Mouse (Mus musculus) liver, embryonic 15.5 days (tissue): ENCODE data around the gene Akp3. TPM values are rescaled to one million over a fixed set of nuclear protein-coding genes. Genes with fewer than 3 reads are reported as not detected.

Source experiments
- ATAC-seq: fragments of 200-750 bp; cut with Nextera tagmentation; 2 replicates; pipeline ENCODE4 v1.8.0; 2017; ENCODE audit warnings: moderate number of reproducible peaks, mild to moderate bottlenecking, moderate library complexity; ENCODE audit not compliant: insufficient read depth
- H3K27ac ChIP-seq: fragments of 300-500 bp; sonication (generic); replicated peaks from 2 replicates; pipeline ENCODE4 v1.5.1; 2015; ENCODE audit warnings: mild to moderate bottlenecking, inconsistent platforms
- H3K27me3 ChIP-seq: fragments of 300-500 bp; sonication (generic); 2 replicates; pipeline ENCODE4 v1.6.1; 2015; ENCODE audit warnings: mild to moderate bottlenecking, inconsistent platforms
- H3K36me3 ChIP-seq: fragments of 300-500 bp; sonication (generic); replicated peaks from 2 replicates; pipeline ENCODE4 v1.6.1; 2015; ENCODE audit warnings: moderate library complexity, mild to moderate bottlenecking, inconsistent platforms
- H3K4me1 ChIP-seq: fragments of 300-500 bp; sonication (generic); replicated peaks from 2 replicates; pipeline ENCODE4 v1.6.1; 2015; ENCODE audit warnings: inconsistent platforms
- H3K4me2 ChIP-seq: fragments of 300-500 bp; sonication (generic); 2 replicates; pipeline ENCODE4 v1.6.1; 2015; ENCODE audit warnings: moderate library complexity, mild to moderate bottlenecking, inconsistent platforms
- H3K4me3 ChIP-seq: fragments of 300-500 bp; sonication (generic); replicated peaks from 2 replicates; pipeline ENCODE4 v1.5.1; 2015; ENCODE audit warnings: mild to moderate bottlenecking, inconsistent platforms
- H3K9ac ChIP-seq: fragments of 300-500 bp; sonication (generic); 2 replicates; pipeline ENCODE4 v1.6.1; 2015; ENCODE audit warnings: moderate library complexity, mild to moderate bottlenecking, inconsistent platforms
- H3K9me3 ChIP-seq: fragments of 300-500 bp; sonication (generic); replicated peaks from 2 replicates; pipeline ENCODE4 v1.6.1; 2016; ENCODE audit warnings: inconsistent platforms
- WGBS: fragments of 180-500 bp; shearing (Covaris S2); methylation state at CpG from one replicate; pipeline ENCODE4 v1.1.7; 2015; ENCODE audit warnings: mixed read lengths; ENCODE audit not compliant: insufficient replicate concordance; 5-methylcytosine and 5-hydroxymethylcytosine counted together
- polyA plus RNA-seq: library from polyadenylated mRNA; unstranded; fragments of >200 nt; fragmentation: Nextera tagmentation; extraction: Ambion mirVana; gene quantifications from 2 replicates; pipeline ENCODE4 v1.2.1, GENCODE M21; 2015

Gene Akp3
- polyA plus RNA-seq, 1 experiment from 2014 or later: not detected

DNA sequence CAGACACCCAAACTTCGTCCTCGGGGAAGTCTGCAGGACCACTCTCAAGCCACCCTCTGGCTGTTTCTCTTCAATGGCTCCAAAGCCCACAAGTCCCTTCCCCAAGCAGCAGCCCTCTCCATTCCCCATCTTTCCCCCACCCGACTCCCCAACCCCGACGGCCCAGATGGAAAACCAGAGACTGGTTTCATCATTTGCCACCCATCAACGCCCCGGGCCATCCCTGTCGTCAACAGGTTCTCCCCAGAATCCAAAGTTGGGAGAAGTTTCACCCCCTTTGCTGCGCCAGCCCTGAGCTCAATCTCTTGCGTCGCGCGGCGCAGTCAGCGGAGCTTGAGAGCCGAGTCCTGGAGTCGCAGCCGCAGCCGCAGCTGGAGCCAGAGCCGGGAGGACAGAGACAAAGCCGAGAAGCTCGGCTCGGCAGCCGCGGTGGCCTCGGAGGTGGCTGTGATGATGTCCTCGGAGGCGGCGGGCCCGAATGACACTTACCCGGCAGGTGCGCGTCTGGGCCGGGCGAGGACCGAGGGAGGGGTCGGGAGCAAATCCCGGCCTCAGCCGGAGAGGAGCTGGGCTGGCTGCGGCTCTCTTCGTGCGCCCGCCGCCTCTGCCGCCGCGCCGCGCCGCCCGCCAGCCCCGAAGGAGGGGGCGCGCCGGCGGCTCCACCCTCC is 30.9 kb downstream of the Akp3 start:
- WGBS: 1% methylated on average over 56 of the region's 56 CpGs
- Histone ChIP-seq H3K9ac (no peak overlapping the region), H3K4me3 (no peak overlapping the region), H3K4me2 (no peak overlapping the region; the same call in 1 of the 2 replicates), H3K27me3 (peaks cover 87% of the 10 kb centered on the region), H3K36me3 (no peaks in the 10 kb centered on the region), H3K9me3 (no peaks in the 10 kb centered on the region), H3K4me1 (no peaks in the 10 kb centered on the region; the same call in 1 of the 2 replicates), H3K27ac (no peak overlapping the region)
- no peak for ATAC-seq

DNA sequence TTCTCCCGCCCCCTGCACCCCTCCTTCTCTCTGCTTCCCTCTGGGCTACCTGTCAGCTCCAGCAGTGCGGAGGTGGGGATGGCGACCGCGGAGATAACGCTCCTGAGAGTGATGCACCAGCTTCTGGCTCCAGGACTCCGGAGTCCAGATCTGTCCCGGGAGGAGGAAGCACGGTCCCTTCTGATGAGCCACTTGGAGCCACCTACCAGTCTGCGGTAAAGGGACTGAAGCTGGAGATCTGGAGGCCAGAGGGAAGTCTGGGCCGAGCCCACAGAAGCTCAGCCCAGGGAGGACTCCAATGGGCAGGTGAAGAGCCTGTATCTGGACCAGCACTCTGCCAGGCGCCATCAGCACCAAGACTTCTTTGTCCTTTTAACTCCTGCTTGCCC is 31.4 kb downstream of the Akp3 start, which contains the start of gene Ecel1:
Gene Ecel1, minus strand, starts transcription at position 323 of the 389 bp plus-strand sequence.
- Histone ChIP-seq H3K27ac (no peak within 1 kb of the TSS), H3K4me3 (no peak within 1 kb of the TSS), H3K4me1 (no peaks in the 10 kb centered on the region; the same call in 1 of the 2 replicates), H3K9ac (no peak within 1 kb of the TSS), H3K36me3 (no peaks in the 10 kb centered on the region), H3K4me2 (no peak within 1 kb of the TSS; the same call in 1 of the 2 replicates), H3K27me3 (peaks cover 86% of the 10 kb centered on the region), H3K9me3 (no peaks in the 10 kb centered on the region)
- WGBS: 2% methylated on average over 11 of the region's 12 CpGs
- ATAC-seq: no peak

DNA sequence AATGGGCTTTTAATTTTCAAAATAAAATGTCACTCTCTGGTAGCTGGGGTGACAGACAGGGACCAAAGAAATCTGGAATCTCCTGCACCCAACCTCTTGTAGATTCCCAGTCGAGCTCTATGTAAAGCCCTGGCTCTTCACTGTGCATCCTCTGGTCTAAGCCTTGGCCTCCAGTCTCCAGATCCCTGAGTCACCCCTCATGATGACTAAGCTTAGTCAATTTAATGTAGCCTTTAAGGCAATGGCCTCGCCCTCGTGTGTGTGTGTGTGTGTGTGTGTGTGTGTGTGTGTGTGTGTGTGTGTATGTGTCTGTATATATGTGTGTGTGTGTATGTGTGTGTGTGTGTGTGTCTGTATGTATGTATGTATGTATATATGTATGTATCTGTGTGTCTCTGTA is 34.6 kb downstream of the Akp3 start:
- H3K4me1 ChIP-seq: no peaks in the 10 kb centered on the region
- H3K27me3 ChIP-seq: peaks cover 74% of the 10 kb centered on the region
- ATAC-seq: no peak
- H3K9ac ChIP-seq: no peak overlapping the region
- no peak overlapping the region for H3K4me2 ChIP-seq
- WGBS: 44% methylated on average over 3 of the region's 3 CpGs
- no peak overlapping the region for H3K4me3 ChIP-seq
- H3K27ac ChIP-seq: no peak overlapping the region
- no peaks in the 10 kb centered on the region for H3K36me3 ChIP-seq
- H3K9me3 ChIP-seq: no peaks in the 10 kb centered on the region

DNA sequence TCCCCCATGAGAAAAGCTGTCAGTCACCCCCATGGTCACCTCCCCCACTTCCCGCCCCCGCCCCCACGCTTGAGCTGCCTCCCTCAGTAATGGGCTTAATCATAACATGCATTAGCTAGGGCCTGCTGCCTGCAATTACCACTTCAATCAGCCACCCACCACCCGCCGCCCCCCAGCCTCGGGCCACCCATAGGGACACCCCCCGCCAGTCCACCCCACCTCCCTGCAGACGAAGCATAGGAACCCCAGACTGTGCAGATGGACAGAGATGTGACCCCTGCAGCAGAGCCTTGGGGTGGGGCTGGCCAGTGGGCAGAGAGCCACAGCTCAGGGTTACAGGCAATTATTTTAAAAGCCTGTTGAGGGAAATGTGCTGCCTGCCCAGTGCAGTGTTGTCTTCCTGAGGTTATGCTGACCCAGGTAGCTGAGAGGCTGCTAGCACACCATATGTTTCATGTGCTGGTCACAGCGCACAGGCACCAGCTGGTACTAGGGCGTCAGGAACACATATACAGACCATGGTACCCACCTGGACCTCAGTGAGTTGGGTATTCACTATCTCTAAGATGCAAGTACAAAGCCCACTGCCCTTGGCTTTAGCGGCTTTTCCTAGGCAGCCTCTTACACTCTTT is 39.5 kb downstream of the Akp3 start:
- no peak overlapping the region for H3K9ac ChIP-seq
- H3K27me3 ChIP-seq: peaks cover 63% of the 10 kb centered on the region
- H3K9me3 ChIP-seq: no peaks in the 10 kb centered on the region
- ATAC-seq: no peak
- H3K4me2 ChIP-seq: no peak overlapping the region
- WGBS: 23% methylated on average over 11 of the region's 11 CpGs
- H3K27ac ChIP-seq: no peak overlapping the region
- H3K4me1 ChIP-seq: no peaks in the 10 kb centered on the region
- no peaks in the 10 kb centered on the region for H3K36me3 ChIP-seq
- no peak overlapping the region for H3K4me3 ChIP-seq

DNA sequence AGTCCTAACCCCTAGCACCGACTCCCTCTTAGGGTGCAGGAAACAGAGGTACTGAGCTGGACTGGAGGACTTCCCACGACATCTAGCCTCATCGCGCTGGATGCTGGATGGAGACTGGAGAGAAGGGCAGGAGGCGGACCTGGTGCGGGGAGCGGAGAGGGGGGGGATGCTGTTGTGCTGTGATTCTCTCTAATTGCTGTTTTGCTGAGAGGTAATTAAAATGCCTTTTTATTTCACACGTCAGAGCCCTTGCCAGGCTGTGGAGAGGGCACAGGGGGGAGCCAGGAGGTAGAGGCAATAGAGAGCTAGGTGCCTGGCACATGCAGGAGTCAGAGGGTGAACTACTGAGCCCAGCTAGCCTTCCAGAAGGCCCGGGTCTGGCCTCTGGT is 40.0 kb downstream of the Akp3 start:
- no peaks in the 10 kb centered on the region for H3K4me1 ChIP-seq
- no peak overlapping the region for H3K4me3 ChIP-seq
- H3K9ac ChIP-seq: no peak overlapping the region
- no peak for ATAC-seq
- H3K4me2 ChIP-seq: no peak overlapping the region
- H3K36me3 ChIP-seq: no peaks in the 10 kb centered on the region
- no peaks in the 10 kb centered on the region for H3K9me3 ChIP-seq
- WGBS: 41% methylated on average over 9 of the region's 9 CpGs
- H3K27ac ChIP-seq: no peak overlapping the region
- peaks cover 68% of the 10 kb centered on the region for H3K27me3 ChIP-seq

DNA sequence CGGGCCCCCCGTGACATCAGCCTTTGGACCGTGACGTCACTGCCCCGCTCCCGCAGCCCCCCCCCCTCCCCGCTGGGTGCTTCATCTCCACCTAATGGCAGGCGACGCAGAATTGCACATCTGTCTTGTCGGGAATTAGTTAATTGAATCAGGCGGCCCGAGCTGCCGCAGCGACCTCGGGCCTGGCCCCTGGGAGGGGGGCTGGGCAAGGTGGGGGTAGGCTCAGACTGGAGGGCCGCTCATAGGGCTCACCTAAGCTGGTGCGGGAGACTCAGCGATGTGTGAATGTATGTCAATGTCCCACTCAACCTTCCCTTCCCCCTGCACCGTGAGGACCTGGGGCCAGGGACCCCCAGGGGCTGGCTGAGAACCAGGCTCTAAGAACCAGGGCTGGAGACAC is 45.7 kb downstream of the Akp3 start:
- Histone ChIP-seq H3K4me3 (no peak overlapping the region), H3K4me1 (peaks cover 4% of the 10 kb centered on the region; the same call in 1 of the 2 replicates), H3K27me3 (peaks cover 69% of the 10 kb centered on the region), H3K36me3 (no peaks in the 10 kb centered on the region), H3K9me3 (no peaks in the 10 kb centered on the region), H3K27ac (no peak overlapping the region), H3K4me2 (no peak overlapping the region), H3K9ac (no peak overlapping the region)
- WGBS: 20% methylated on average over 19 of the region's 19 CpGs
- no peak for ATAC-seq

DNA sequence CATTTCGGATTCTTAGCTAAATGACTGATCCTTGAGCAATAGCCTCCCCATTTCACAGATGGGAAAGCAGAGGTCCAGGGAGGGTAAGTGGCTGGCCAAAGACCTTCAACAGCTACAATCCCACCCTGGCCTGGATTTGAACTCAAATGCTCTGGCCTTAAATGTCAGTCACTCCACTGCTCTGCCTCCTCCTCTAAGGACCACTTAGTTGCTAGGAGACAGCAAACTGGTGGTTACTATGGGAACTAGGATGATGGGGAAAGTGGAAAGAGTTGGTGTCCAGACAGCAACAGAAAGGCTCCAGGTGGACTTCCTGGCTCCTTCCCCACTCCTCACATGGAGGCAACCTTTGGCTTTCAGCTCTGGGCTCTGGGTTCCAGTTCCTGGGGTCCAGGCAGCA is 46.5 kb downstream of the Akp3 start:
- Histone ChIP-seq H3K4me2 (no peak overlapping the region), H3K36me3 (no peaks in the 10 kb centered on the region), H3K27me3 (peaks cover 61% of the 10 kb centered on the region), H3K27ac (no peak overlapping the region), H3K4me3 (no peak overlapping the region), H3K9ac (no peak overlapping the region), H3K9me3 (no peaks in the 10 kb centered on the region), H3K4me1 (peaks cover 4% of the 10 kb centered on the region; the same call in 1 of the 2 replicates)
- 56% methylated on average over 1 of the region's 1 CpGs for WGBS
- no peak for ATAC-seq

DNA sequence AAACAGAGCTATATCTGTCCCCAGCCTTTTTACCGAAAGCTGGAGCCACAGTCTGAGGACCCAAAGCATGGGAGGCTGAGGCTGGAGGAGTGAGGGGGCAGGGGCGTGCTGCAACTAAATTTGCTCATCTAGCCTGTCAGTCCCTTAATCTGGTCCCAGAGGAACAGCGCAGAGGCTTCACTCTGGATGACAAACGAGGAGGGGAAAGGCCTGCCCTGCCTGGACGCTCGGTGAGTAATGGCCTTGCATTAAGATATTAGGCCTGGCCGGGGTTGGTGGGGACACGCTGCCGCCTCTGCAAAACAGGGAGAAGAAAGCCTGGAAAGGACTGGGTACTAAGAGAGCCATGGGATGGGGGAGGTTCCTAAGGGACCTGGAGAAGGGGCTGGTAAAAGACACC is 47.5 kb downstream of the Akp3 start:
- Histone ChIP-seq H3K36me3 (no peaks in the 10 kb centered on the region), H3K4me3 (no peak overlapping the region), H3K4me1 (peaks cover 4% of the 10 kb centered on the region; the same call in 1 of the 2 replicates), H3K9ac (no peak overlapping the region), H3K4me2 (no peak overlapping the region), H3K27me3 (peaks cover 52% of the 10 kb centered on the region), H3K9me3 (no peaks in the 10 kb centered on the region), H3K27ac (no peak overlapping the region)
- WGBS: 54% methylated on average over 9 of the region's 9 CpGs
- ATAC-seq: no peak

DNA sequence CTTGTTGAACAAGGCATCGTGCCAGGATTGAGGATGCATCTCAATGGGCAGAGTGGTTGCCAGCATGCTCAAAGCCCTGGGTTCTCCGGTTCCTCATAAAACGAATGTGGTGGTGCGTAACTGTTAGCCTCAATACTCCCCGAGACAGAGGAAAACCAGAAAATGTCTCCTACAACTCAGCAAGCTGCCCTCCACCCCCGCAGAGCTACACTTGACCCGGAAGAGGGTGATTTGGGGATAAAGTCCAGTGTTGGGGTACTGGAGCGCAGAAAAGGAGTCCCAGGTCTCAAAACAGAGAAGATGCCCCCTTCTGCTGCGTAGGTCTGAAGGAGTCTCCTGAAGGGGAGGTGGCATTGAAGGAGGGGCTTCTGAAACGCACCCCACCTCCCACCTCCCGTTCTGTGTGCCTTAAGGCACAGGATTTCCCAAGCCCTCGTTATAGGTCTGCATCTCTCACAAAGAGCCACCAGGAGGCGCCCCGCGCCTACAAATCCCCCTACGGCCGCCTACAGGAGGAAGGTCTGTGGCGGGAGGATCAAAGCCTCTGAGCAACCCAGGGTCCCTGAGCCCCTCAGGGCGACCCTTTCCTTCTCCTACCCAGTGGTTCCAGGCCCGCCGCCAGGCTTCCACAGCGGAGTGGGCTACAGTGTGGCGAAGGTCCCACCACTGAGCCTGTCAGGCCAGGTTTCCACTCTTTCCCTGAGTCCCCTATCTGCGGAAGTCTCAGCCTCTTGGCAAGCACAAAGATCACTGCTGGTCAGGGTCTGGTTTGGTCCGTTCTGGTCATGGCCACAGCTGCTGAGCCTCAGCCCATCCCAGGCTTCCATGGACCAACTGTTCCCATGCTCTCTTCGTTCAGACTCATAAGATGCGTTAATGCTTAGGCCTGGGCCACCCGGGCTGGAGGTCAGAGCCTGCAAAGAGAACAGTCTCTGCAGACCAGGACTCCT is 49.5 kb downstream of the Akp3 start:
- ATAC-seq: 0 out of 2 replicates have a peak, but pooled peaks have one; percentile 18
- H3K4me3 ChIP-seq: no peak overlapping the region
- no peaks in the 10 kb centered on the region for H3K36me3 ChIP-seq
- peaks cover 51% of the 10 kb centered on the region for H3K27me3 ChIP-seq
- H3K9ac ChIP-seq: no peak overlapping the region
- H3K4me1 ChIP-seq: peaks cover 4% of the 10 kb centered on the region; the same call in 1 of the 2 replicates
- H3K27ac ChIP-seq: no peak overlapping the region
- no peaks in the 10 kb centered on the region for H3K9me3 ChIP-seq
- 26% methylated on average over 28 of the region's 28 CpGs for WGBS
- H3K4me2 ChIP-seq: peak overlapping the region; percentile 19

DNA sequence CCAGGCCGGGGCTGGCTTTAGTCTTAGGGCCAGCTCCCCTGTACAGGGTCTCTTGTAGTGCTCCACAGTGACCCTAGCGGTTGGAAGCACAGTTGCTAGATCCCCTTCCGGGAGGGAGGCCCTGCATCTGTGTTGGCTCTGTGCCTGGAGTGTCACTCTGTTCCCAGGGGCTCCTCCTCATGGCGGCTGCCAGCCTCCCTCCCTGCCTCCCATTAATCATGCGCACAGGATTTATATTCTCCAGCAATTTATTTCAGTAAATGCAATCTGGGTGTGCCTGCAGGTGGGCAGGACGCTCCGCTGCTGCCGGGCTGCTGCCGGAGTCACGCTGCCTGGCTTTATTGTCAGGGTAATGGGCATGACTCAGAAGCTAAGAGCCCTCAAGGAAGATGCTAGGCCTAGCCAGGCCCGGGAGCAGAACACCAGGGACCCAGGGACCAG is 51.1 kb downstream of the Akp3 start:
- Histone ChIP-seq H3K27ac (no peak overlapping the region), H3K4me2 (no peak overlapping the region), H3K27me3 (peaks cover 43% of the 10 kb centered on the region), H3K4me3 (no peak overlapping the region), H3K4me1 (peaks cover 4% of the 10 kb centered on the region; the same call in 1 of the 2 replicates), H3K36me3 (no peaks in the 10 kb centered on the region), H3K9me3 (no peaks in the 10 kb centered on the region), H3K9ac (no peak overlapping the region)
- ATAC-seq: no peak
- WGBS: 39% methylated on average over 11 of the region's 11 CpGs
